Mouse (Mus musculus) heart, postnatal 0 days (tissue): ENCODE measurements at regions not wholly inside any gene's neighbourhood (a gene's known extent, or its start where the extent isn't known, plus 50 kb on each side); places are given as distances from the start of the nearest gene placed in this dataset.

Source experiments
- ATAC-seq: fragments of 200-750 bp; cut with Nextera tagmentation; 2 replicates; pipeline ENCODE4 v1.8.0; 2017; ENCODE audit warnings: low read depth, moderate number of reproducible peaks, moderate library complexity; ENCODE audit not compliant: insufficient read depth
- DNase-seq: peaks from one replicate; pipeline ENCODE4 v3.0.0-alpha.2; 2016; ENCODE audit warnings: low spot score
- H3K27ac ChIP-seq: fragments of 300-500 bp; sonication (generic); 2 replicates; pipeline ENCODE4 v1.5.1; 2014; ENCODE audit warnings: low read depth, mild to moderate bottlenecking
- H3K27me3 ChIP-seq: fragments of 300-500 bp; sonication (generic); 2 replicates; pipeline ENCODE4 v1.6.1; 2014; ENCODE audit warnings: low read length, mixed read lengths; ENCODE audit not compliant: control insufficient read depth, insufficient read depth
- H3K36me3 ChIP-seq: fragments of 300-500 bp; sonication (generic); replicated peaks from 2 replicates; pipeline ENCODE4 v1.6.1; 2014; ENCODE audit warnings: low read length, mixed read lengths; ENCODE audit not compliant: control insufficient read depth, insufficient read depth
- H3K4me1 ChIP-seq: fragments of 300-500 bp; sonication (generic); 2 replicates; pipeline ENCODE4 v1.6.1; 2014; ENCODE audit warnings: antibody characterized with exemption; ENCODE audit not compliant: control insufficient read depth, insufficient read depth
- H3K4me2 ChIP-seq: fragments of 300-500 bp; sonication (generic); 2 replicates; pipeline ENCODE4 v1.6.1; 2014; ENCODE audit warnings: low read depth, mild to moderate bottlenecking, low read length, moderate library complexity
- H3K4me3 ChIP-seq: fragments of 300-500 bp; sonication (generic); 2 replicates; pipeline ENCODE4 v1.5.1; 2014; ENCODE audit warnings: low read depth, low read length
- H3K9ac ChIP-seq: fragments of 300-500 bp; sonication (generic); replicated peaks from 2 replicates; pipeline ENCODE4 v1.6.1; 2014; ENCODE audit warnings: low read depth, low read length, mixed read lengths
- H3K9me3 ChIP-seq: fragments of 300-500 bp; sonication (generic); replicated peaks from 2 replicates; pipeline ENCODE4 v1.6.1; 2016; ENCODE audit warnings: low read length; ENCODE audit not compliant: control insufficient read depth
- CTCF ChIP-seq: IDR thresholded peaks from 2 replicates; pipeline ENCODE4 v1.5.1; 2016; ENCODE audit warnings: antibody characterized with exemption, control low read depth, low read depth
- EP300 ChIP-seq: IDR thresholded peaks from 2 replicates; pipeline ENCODE4 v1.6.1; 2016; ENCODE audit warnings: antibody characterized with exemption, low read depth
- WGBS: fragments of 180-500 bp; shearing (Covaris S2); extraction: QIAGEN DNeasy Blood & Tissue Kit; methylation state at CpG from one replicate; pipeline ENCODE4 v1.1.7; 2014; 5-methylcytosine and 5-hydroxymethylcytosine counted together

- 85% methylated on average over 2 of the region's 2 CpGs for WGBS
- DNase-seq (no peak), ATAC-seq (no peak)
- Histone ChIP-seq H3K27ac (no peak overlapping the region), H3K9ac (no peak overlapping the region), H3K4me1 (no peaks in the 10 kb centered on the region), H3K4me2 (no peak overlapping the region), H3K9me3 (no peaks in the 10 kb centered on the region), H3K27me3 (no peaks in the 10 kb centered on the region), H3K36me3 (no peaks in the 10 kb centered on the region), H3K4me3 (no peak overlapping the region)
- no peak for TF ChIP-seq EP300
Measured at GRCm38 (mm10) chr4:30904966-30905365, 1058.9 kb upstream of the Map3k7 start.

- H3K4me1 ChIP-seq: no peaks in the 10 kb centered on the region
- H3K4me3 ChIP-seq: no peak overlapping the region
- H3K4me2 ChIP-seq: no peak overlapping the region
- no peaks in the 10 kb centered on the region for H3K36me3 ChIP-seq
- H3K9ac ChIP-seq: no peak overlapping the region
- TF ChIP-seq CTCF (no peak), EP300 (no peak)
- H3K27me3 ChIP-seq: no peaks in the 10 kb centered on the region
- ATAC-seq (no peak), DNase-seq (no peak)
- 67% methylated on average over 4 of the region's 4 CpGs for WGBS
- H3K9me3 ChIP-seq: no peaks in the 10 kb centered on the region
- no peak overlapping the region for H3K27ac ChIP-seq
Measured at GRCm38 (mm10) chr4:30922944-30923343, 1041.0 kb upstream of the Map3k7 start.

- Histone ChIP-seq H3K4me1 (no peaks in the 10 kb centered on the region), H3K36me3 (no peaks in the 10 kb centered on the region), H3K27me3 (no peaks in the 10 kb centered on the region), H3K4me2 (no peak overlapping the region), H3K27ac (no peak overlapping the region), H3K4me3 (no peak overlapping the region), H3K9ac (no peak overlapping the region), H3K9me3 (no peaks in the 10 kb centered on the region)
- TF ChIP-seq EP300 (no peak), CTCF (no peak)
- ATAC-seq: no peak
- no peak for DNase-seq
- 76% methylated on average over 3 of the region's 3 CpGs for WGBS
Measured at GRCm38 (mm10) chr4:30932358-30932757, 1031.5 kb upstream of the Map3k7 start.

GRCm38 (mm10) chr4:30933030-30933987 is 1030.6 kb upstream of the Map3k7 start:
- Histone ChIP-seq H3K27me3 (no peaks in the 10 kb centered on the region), H3K27ac (no peak overlapping the region), H3K4me3 (no peak overlapping the region), H3K9me3 (no peaks in the 10 kb centered on the region), H3K4me1 (no peaks in the 10 kb centered on the region), H3K9ac (no peak overlapping the region), H3K36me3 (no peaks in the 10 kb centered on the region), H3K4me2 (no peak overlapping the region)
- ATAC-seq (no peak), DNase-seq (no peak)
- TF ChIP-seq EP300: no peak
- no peak for TF ChIP-seq CTCF
- 74% methylated on average over 5 of the region's 5 CpGs for WGBS

- H3K36me3 ChIP-seq: no peaks in the 10 kb centered on the region
- DNase-seq (no peak), ATAC-seq (no peak)
- no peak overlapping the region for H3K9ac ChIP-seq
- H3K27me3 ChIP-seq: no peaks in the 10 kb centered on the region
- WGBS: 82% methylated on average over 4 of the region's 4 CpGs
- H3K9me3 ChIP-seq: no peaks in the 10 kb centered on the region
- no peak overlapping the region for H3K4me3 ChIP-seq
- TF ChIP-seq EP300 (no peak), CTCF (no peak)
- H3K4me2 ChIP-seq: no peak overlapping the region
- no peak overlapping the region for H3K27ac ChIP-seq
- no peaks in the 10 kb centered on the region for H3K4me1 ChIP-seq
Measured at GRCm38 (mm10) chr4:30983611-30984010, 980.3 kb upstream of the Map3k7 start.

- Histone ChIP-seq H3K9me3 (no peaks in the 10 kb centered on the region), H3K27me3 (no peaks in the 10 kb centered on the region), H3K9ac (no peak overlapping the region), H3K27ac (no peak overlapping the region), H3K4me3 (no peak overlapping the region), H3K4me2 (no peak overlapping the region), H3K4me1 (no peaks in the 10 kb centered on the region), H3K36me3 (no peaks in the 10 kb centered on the region)
- ATAC-seq (no peak), DNase-seq (no peak)
- TF ChIP-seq CTCF: no peak
- TF ChIP-seq EP300: no peak
Measured at GRCm38 (mm10) chr4:31012006-31012405, 951.9 kb upstream of the Map3k7 start.
